Mouse (Mus musculus) heart, postnatal 36 days (tissue): Measurements from ENCODE around the gene Vps4b. TPM values are rescaled to one million over a fixed set of nuclear protein-coding genes. Genes with fewer than 3 reads are reported as not detected.
"Not testable (repeated sequence)": the region's sequence is repeated elsewhere in the genome, so short reads cannot be mapped to it uniquely, and the experiment has no call there.

Experiments used
- DNase-seq, 2 experiments: peaks; one replicate each; pipeline ENCODE4 v3.0.0; 2021 to 2022
- intact Hi-C: fragments of 180-260 bp; cut with DNase I; formaldehyde crosslinking; loops from one replicate; pipeline ENCODE4 v1.15.1; 2025
- total RNA-seq, 2 experiments: library from RNA; stranded (reverse); gene quantifications; 2 replicates each; pipeline ENCODE4 v1.2.3; 2021

Gene Vps4b
- total RNA-seq, 2 experiments from 2014 or later = 31.3 to 33.8 TPM

- intact Hi-C loops = loop anchor here (2.0 to 5.0 kb wide), 3 partner anchors 38 to 767 kb away; partner anchors contain the start of genes Vps4b and Zcchc2
Observed at GRCm38 (mm10) chr1:106758734-106759571, 37.6 kb downstream of the Vps4b start.

GRCm38 (mm10) chr1:106756633-106757032, 39.9 kb downstream of the Vps4b start:
- intact Hi-C loops = loop anchor here (5.0 kb wide), 1 partner anchor 764 kb away; the partner anchor contains the start of gene Zcchc2
- no peak for DNase-seq

More at GRCm38 (mm10) chr1:106758734-106759571, 37.6 kb downstream of the Vps4b start:
- peak; percentile 6 to 19 for DNase-seq

- no peak for DNase-seq
Observed at GRCm38 (mm10) chr1:106752013-106752412, 44.5 kb downstream of the Vps4b start.

GRCm38 (mm10) chr1:106750656-106751055, 45.9 kb downstream of the Vps4b start:
- no peak for DNase-seq
- intact Hi-C loops = no loop called here

More at GRCm38 (mm10) chr1:106752013-106752412, 44.5 kb downstream of the Vps4b start:
- intact Hi-C loops = no loop called here

- no peak for DNase-seq
- intact Hi-C loops = loop anchor here (10.0 kb wide), 1 partner anchor 136 kb away; no protein-coding TSS in a partner anchor
Observed at GRCm38 (mm10) chr1:106748555-106749315, 47.8 kb downstream of the Vps4b start.

- intact Hi-C loops = loop anchor here (10.0 kb wide), 1 partner anchor 142 kb away; no protein-coding TSS in a partner anchor
- no peak for DNase-seq
Observed at GRCm38 (mm10) chr1:106742980-106743379, 53.5 kb downstream of the Vps4b start.

GRCm38 (mm10) chr1:106740735-106741134, 55.8 kb downstream of the Vps4b start:
- intact Hi-C loops = loop anchor here (10.0 kb wide), 1 partner anchor 144 kb away; no protein-coding TSS in a partner anchor
- DNase-seq = no peak

- intact Hi-C loops = loop anchor here (5.0 to 10.0 kb wide), 2 partner anchors 145 to 313 kb away; no protein-coding TSS in a partner anchor
- DNase-seq = no peak
Observed at GRCm38 (mm10) chr1:106739810-106740209, 56.7 kb downstream of the Vps4b start.

GRCm38 (mm10) chr1:106738092-106738491, 58.4 kb downstream of the Vps4b start:
- intact Hi-C loops = loop anchor here (5.0 kb wide), 1 partner anchor 311 kb away; no protein-coding TSS in a partner anchor

GRCm38 (mm10) chr1:106736211-106736610, 60.3 kb downstream of the Vps4b start:
- DNase-seq = no peak
- intact Hi-C loops = loop anchor here (5.0 kb wide), 1 partner anchor 309 kb away; no protein-coding TSS in a partner anchor

More at GRCm38 (mm10) chr1:106738092-106738491, 58.4 kb downstream of the Vps4b start:
- DNase-seq = no peak

GRCm38 (mm10) chr1:106735586-106735985, 60.9 kb downstream of the Vps4b start:
- peak; percentile 32 to 49 for DNase-seq
- intact Hi-C loops = loop anchor here (5.0 kb wide), 1 partner anchor 308 kb away; no protein-coding TSS in a partner anchor

GRCm38 (mm10) chr1:106722061-106722460, 74.5 kb downstream of the Vps4b start:
- no peak for DNase-seq
- intact Hi-C loops = no loop called here

GRCm38 (mm10) chr1:106717736-106718135, 78.8 kb downstream of the Vps4b start:
- intact Hi-C loops = loop anchor here (1.0 to 2.0 kb wide), 4 partner anchors 41 to 291 kb away; partner anchors contain the start of gene Kdsr
- not testable (repeated sequence) for DNase-seq

- intact Hi-C loops = loop anchor here (1.0 to 2.0 kb wide), 4 partner anchors 42 to 291 kb away; partner anchors contain the start of gene Kdsr
- DNase-seq = peak; percentile 73 to 81
Observed at GRCm38 (mm10) chr1:106717071-106717601, 79.4 kb downstream of the Vps4b start.

GRCm38 (mm10) chr1:106716141-106716540, 80.4 kb downstream of the Vps4b start:
- DNase-seq = no peak
- intact Hi-C loops = loop anchor here (2.0 kb wide), 1 partner anchor 43 kb away; the partner anchor contains the start of gene Kdsr

- intact Hi-C loops = loop anchor here (2.0 kb wide), 1 partner anchor 43 kb away; the partner anchor contains the start of gene Kdsr
Observed at GRCm38 (mm10) chr1:106715111-106716083, 81.1 kb downstream of the Vps4b start.

GRCm38 (mm10) chr1:106714530-106714981, 82.0 kb downstream of the Vps4b start:
- no peak for DNase-seq
- intact Hi-C loops = loop anchor here (5.0 kb wide), 1 partner anchor 47 kb away; no protein-coding TSS in a partner anchor

More at GRCm38 (mm10) chr1:106715111-106716083, 81.1 kb downstream of the Vps4b start:
- DNase-seq = no peak
